Mouse (Mus musculus): ENCODE results near the gene Nenf.
A peak's percentile ranks its signal among the peaks of the same experiment; 100 is the strongest.

Gene Nenf

DNA sequence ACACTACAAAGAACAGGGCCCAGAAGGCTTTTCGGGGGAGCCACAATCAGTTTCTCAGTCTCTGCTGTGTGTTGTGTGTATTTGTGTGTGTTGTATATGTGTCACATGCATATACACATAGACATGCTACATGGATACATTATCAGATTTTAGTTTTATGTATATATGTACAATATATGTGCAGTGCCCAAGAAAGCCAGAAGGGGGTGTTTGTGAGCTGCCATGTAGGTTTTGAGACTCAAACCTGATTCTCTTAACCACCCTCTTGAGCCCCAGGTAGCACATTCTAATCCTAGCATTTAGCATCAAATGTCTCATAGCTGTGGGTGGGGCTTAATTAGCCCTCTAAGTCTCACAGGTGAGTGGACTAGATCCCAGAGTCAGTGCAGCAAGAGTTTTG, 35.7 kb downstream of the Nenf start:
- no peak for DNase-seq

DNA sequence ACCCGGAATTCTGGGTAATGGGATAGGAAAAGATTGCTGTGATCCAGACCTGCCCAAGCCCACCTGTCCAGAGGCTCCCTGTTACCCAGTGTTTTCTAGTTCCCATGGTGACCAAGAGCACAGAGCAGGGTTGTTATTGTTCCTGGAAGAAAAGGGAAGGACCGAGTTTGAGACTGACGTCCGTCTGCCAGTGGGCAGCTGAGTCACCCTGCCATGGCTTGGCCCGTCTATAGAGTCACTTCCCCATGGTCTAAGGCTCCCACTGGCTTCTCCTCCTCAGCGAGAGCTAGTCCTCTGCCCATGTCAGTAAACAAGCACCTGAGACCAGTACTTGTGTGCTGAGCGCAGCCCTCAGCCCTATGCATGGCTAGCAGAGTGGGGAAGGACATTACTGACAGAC, 36.8 kb downstream of the Nenf start:
- DNase-seq = peak; percentile 54 to 61

DNA sequence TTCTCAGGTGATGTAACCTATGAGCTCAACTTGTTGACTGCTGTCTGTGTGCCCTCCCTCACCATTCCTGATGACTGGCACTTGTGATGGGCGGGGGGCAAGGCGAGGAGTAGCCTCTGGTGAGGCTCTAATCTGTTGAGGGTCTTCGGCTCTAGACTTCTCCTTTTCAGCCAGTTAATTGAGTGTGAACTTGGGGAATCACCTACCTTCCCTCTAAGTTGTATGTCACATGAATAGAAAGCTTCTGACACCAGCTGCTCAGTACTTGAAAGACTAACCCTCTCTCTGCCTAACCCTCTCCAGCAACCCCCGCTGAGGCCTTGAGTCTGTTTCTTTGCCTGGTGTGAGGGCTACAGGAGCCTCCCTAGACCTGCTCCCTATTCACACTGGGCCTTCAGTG, 39.7 kb downstream of the Nenf start:
- DNase-seq = no peak

- peak; percentile 77 to 87 for DNase-seq
Observed at GRCm38 (mm10) chr1:191277549-191278059, 40.4 kb downstream of the Nenf start.

- DNase-seq = no peak
Observed at GRCm38 (mm10) chr1:191276181-191276580, 41.8 kb downstream of the Nenf start.

DNA sequence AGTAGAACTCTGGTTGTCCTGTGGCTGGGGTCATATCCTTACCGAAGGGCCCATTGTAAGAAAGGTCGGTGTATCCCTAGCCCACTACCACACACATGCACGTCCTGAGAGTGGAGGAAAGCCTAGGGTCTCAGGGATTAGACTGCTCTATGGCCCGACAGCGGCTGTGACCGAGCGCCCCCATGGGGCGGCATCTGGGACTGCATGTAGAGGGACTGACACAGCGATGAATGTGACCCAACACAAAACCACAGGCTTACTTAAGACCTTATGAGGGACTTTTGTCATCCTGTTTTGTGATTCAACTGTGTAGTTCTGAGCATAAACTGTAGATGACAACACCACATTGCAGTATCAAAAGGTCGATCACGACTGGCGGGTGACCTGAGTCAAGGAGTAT, 42.5 kb downstream of the Nenf start:
- peak; percentile 72 to 86 for DNase-seq

GRCm38 (mm10) chr1:191272660-191273059, 45.3 kb downstream of the Nenf start:
- DNase-seq = no peak

GRCm38 (mm10) chr1:191269648-191269952, 48.4 kb downstream of the Nenf start:
- peak; percentile 46 to 63 for DNase-seq

- no peak for DNase-seq
Observed at GRCm38 (mm10) chr1:191268797-191269647, 49.0 kb downstream of the Nenf start.

- DNase-seq = no peak
Observed at GRCm38 (mm10) chr1:191267856-191268255, 50.1 kb downstream of the Nenf start.

DNA sequence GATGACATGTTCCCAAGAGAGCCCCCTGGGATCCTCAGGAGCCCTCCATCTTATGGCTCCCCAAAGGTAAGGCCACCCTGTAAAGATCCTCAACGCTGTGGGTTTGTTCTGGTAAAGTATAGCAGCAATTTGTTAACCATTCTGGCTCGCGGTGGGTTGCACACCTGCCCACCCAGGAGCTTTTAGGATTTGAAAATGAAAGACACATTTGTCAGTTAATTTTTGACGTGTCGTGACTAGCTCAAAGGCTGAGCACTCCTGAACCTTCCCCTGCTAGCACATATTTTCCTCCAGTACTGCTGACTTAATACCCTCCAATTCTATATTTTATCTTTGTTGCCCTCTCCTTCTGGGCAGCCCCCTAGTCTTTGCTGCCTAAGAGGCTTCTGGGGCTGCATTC, 50.8 kb downstream of the Nenf start:
- no peak for DNase-seq

DNA sequence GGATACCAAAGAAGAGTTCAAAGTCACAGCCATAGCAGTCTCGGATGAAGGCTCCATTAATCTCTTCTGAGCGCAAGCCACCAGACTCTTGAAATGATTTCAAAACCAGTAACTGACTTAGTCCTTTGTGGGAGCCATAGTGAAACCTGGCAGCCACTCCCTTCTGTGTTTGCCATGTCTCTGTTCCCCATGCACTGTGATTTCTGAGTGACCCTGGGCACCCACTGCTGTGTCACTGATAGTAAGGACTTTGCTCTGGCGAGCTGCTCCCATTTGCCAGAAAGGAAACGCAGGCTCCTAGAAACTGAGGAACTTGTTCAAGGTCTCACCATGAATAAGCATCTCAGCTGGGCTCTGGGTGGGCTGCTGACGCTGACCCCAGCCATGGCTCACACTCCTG, 54.5 kb downstream of the Nenf start:
- DNase-seq = no peak

DNA sequence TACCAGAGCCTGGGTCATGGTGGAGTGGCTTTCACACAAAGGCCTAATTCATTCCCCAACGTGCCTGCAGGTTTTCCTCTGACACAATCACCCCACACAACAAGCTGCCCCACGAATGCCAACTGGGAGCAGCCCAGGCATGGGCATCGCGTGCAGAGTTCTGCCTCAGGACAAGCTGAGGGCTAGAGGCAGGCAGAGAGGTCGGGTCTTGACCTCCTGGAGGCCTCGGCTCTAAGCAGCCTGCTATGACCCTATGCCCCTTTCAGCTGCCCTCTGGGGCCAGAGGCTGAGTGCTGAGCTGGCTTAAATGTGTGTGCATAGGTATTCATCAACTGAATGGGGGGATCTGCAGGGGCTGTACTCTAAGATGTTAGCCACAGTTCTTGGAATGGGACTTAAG, 56.1 kb downstream of the Nenf start:
- no peak for DNase-seq

DNA sequence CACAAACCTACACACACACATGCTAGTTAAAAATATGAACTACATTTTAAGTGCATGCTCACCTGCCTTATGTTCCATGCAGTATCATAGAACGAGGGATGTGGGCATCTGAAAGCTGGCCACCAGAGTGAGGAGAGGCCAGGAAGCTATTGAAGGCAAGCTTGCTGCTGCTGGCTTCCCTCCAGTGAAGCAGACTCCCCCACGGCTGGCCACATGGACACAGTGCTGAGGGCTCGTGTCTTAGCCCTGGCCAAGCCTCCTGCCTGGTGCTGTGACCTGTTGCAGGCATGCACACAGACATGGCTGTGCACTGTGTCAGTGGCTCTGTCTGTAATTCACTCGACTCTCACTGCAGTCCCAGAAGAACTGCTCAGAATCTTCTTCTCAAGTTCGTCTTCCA, 58.3 kb downstream of the Nenf start:
- DNase-seq = no peak

DNA sequence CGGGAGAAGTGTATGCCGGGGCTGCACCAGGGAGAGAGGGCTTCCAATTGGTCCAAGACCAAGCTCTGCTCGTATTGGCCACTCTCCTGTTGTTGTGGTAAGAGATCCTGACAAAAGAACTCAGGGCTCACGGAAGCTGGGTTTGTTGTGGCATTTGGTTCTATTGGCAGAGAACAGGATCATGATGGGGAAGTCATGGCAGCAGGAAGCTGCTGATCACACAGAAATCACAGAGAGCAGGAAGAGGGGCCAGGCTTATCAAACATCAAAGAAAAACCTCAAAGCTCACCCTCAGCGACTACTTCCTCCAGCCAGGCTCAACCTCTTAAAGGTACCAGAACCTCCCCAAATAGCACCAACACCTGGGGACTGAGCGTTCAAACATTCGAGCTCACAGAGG, 58.9 kb downstream of the Nenf start:
- DNase-seq = no peak

- DNase-seq = no peak
Observed at GRCm38 (mm10) chr1:191258521-191258920, 59.5 kb downstream of the Nenf start.

GRCm38 (mm10) chr1:191257981-191258380, 60.0 kb downstream of the Nenf start:
- no peak for DNase-seq

DNA sequence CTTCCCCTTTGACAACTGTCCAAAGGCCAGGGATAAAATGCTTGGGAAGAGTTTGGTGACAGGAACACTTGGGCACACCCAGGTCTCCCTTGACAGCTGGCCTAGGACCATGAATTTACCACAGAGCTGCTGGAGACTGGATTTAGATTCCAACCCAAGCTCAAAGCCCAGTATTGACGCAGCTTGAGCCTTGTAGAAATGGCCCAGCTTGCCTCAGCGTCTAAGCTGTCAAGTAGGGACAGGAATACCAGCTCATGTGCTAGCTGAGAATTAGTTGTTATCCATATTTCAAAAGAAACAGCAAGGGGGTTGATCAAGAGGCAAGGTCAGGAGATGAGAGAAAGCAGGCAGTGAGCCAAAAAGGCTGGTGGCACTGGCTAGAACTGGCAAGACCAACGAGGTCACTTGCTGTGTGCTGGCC, 60.6 kb downstream of the Nenf start:
- DNase-seq = no peak
